Mouse (Mus musculus) midbrain, embryonic 10.5 days (tissue): ENCODE data around the gene Meis1. TPM values are rescaled to one million over a fixed set of nuclear protein-coding genes. Genes with fewer than 3 reads are reported as not detected.
A peak's percentile ranks its signal among the peaks of the same experiment; 100 is the strongest.

Experiments
- DNase-seq: peaks from one replicate; pipeline ENCODE4 v3.0.0-alpha.2; 2017; ENCODE audit warnings: low spot score
- H3K27ac ChIP-seq: fragments of 300-500 bp; sonication (generic); replicated peaks from 2 replicates; pipeline ENCODE4 v1.5.1; 2016; ENCODE audit warnings: mild to moderate bottlenecking
- H3K27me3 ChIP-seq: fragments of 300-500 bp; sonication (generic); 2 replicates; pipeline ENCODE4 v1.6.1; 2016; ENCODE audit warnings: low read depth, mild to moderate bottlenecking; ENCODE audit not compliant: poor library complexity, severe bottlenecking
- H3K36me3 ChIP-seq: fragments of 300-500 bp; sonication (generic); 2 replicates; pipeline ENCODE4 v1.6.1; 2016; ENCODE audit warnings: mild to moderate bottlenecking, moderate library complexity
- H3K4me1 ChIP-seq: fragments of 300-500 bp; sonication (generic); 2 replicates; pipeline ENCODE4 v1.6.1; 2016
- H3K4me3 ChIP-seq: fragments of 300-500 bp; sonication (generic); 2 replicates; pipeline ENCODE4 v1.5.1; 2016; ENCODE audit warnings: mild to moderate bottlenecking, moderate library complexity
- H3K9me3 ChIP-seq: fragments of 300-500 bp; sonication (generic); replicated peaks from 2 replicates; pipeline ENCODE4 v1.6.1; 2016; ENCODE audit warnings: mild to moderate bottlenecking
- WGBS: fragments of 180-500 bp; shearing (Covaris S2); methylation state at CpG from one replicate; pipeline ENCODE4 v1.1.7; 2016; 5-methylcytosine and 5-hydroxymethylcytosine counted together
- polyA plus RNA-seq: library from polyadenylated mRNA; unstranded; fragments of >200 nt; fragmentation: Nextera tagmentation; extraction: Ambion mirVana; gene quantifications from 2 replicates; pipeline ENCODE4 v1.2.1, GENCODE M21; 2016

The Meis1 gene
- polyA plus RNA-seq, 1 experiment from 2014 or later = 48.0 TPM

- 16% methylated on average over 2 of the region's 2 CpGs for WGBS
- no peak for DNase-seq
- Histone ChIP-seq H3K36me3 (peaks cover 9% of the 10 kb centered on the region; the same call in 1 of the 2 replicates), H3K27ac (peak overlapping the region; percentile 58), H3K4me3 (no peak overlapping the region; the same call in 1 of the 2 replicates), H3K9me3 (no peaks in the 10 kb centered on the region), H3K4me1 (peaks cover 99% of the 10 kb centered on the region), H3K27me3 (peaks cover 80% of the 10 kb centered on the region)
Measured at GRCm38 (mm10) chr11:19012001-19012400, 6.8 kb downstream of the Meis1 start.

- DNase-seq = no peak
- Histone ChIP-seq H3K36me3 (peaks cover 10% of the 10 kb centered on the region; the same call in 1 of the 2 replicates), H3K4me1 (peaks cover 96% of the 10 kb centered on the region), H3K4me3 (peak overlapping the region; percentile 50; the same call in 1 of the 2 replicates), H3K9me3 (no peaks in the 10 kb centered on the region), H3K27ac (no peak overlapping the region), H3K27me3 (peaks cover 82% of the 10 kb centered on the region)
- 21% methylated on average over 9 of the region's 9 CpGs for WGBS
Measured at GRCm38 (mm10) chr11:19011108-19011805, 7.5 kb downstream of the Meis1 start.

- no peaks in the 10 kb centered on the region for H3K9me3 ChIP-seq
- 2% methylated on average over 14 of the region's 14 CpGs for WGBS
- H3K36me3 ChIP-seq = peaks cover 17% of the 10 kb centered on the region; the same call in 1 of the 2 replicates
- H3K27ac ChIP-seq = peak overlapping the region; percentile 77
- DNase-seq = peak; percentile 58
- H3K4me3 ChIP-seq = peak overlapping the region; percentile 50
- H3K4me1 ChIP-seq = peaks cover 89% of the 10 kb centered on the region
- H3K27me3 ChIP-seq = peaks cover 87% of the 10 kb centered on the region
Measured at GRCm38 (mm10) chr11:19010396-19010811, 8.4 kb downstream of the Meis1 start.

- 6% methylated on average over 17 of the region's 17 CpGs for WGBS
- peaks cover 83% of the 10 kb centered on the region for H3K4me1 ChIP-seq
- H3K9me3 ChIP-seq = no peaks in the 10 kb centered on the region
- H3K27ac ChIP-seq = peak overlapping the region; percentile 77
- peaks cover 90% of the 10 kb centered on the region for H3K27me3 ChIP-seq
- H3K4me3 ChIP-seq = peak overlapping the region; percentile 50
- DNase-seq = peak; percentile 43
- H3K36me3 ChIP-seq = peaks cover 19% of the 10 kb centered on the region; the same call in 1 of the 2 replicates
Measured at GRCm38 (mm10) chr11:19009536-19010395, 9.0 kb downstream of the Meis1 start.

GRCm38 (mm10) chr11:19008610-19009384 is 10.0 kb downstream of the Meis1 start:
- Histone ChIP-seq H3K4me1 (peaks cover 73% of the 10 kb centered on the region), H3K36me3 (peaks cover 19% of the 10 kb centered on the region; the same call in 1 of the 2 replicates), H3K27me3 (peaks cover 86% of the 10 kb centered on the region), H3K27ac (peak overlapping the region; percentile 68; the same call in 1 of the 2 replicates), H3K4me3 (peak overlapping the region; percentile 50), H3K9me3 (no peaks in the 10 kb centered on the region)
- no peak for DNase-seq
- WGBS = 15% methylated on average over 13 of the region's 13 CpGs

GRCm38 (mm10) chr11:19007541-19008424 is 11.0 kb downstream of the Meis1 start:
- DNase-seq = peak; percentile 62
- 4% methylated on average over 45 of the region's 45 CpGs for WGBS
- H3K4me3 ChIP-seq = peak overlapping the region; percentile 50
- H3K27ac ChIP-seq = peak overlapping the region; percentile 77
- H3K9me3 ChIP-seq = no peaks in the 10 kb centered on the region
- H3K4me1 ChIP-seq = peaks cover 68% of the 10 kb centered on the region
- H3K36me3 ChIP-seq = peaks cover 22% of the 10 kb centered on the region; the same call in 1 of the 2 replicates
- H3K27me3 ChIP-seq = peaks cover 76% of the 10 kb centered on the region

GRCm38 (mm10) chr11:19007068-19007467 is 11.7 kb downstream of the Meis1 start:
- Histone ChIP-seq H3K4me3 (peak overlapping the region; percentile 50; the same call in 1 of the 2 replicates), H3K27me3 (peaks cover 69% of the 10 kb centered on the region), H3K4me1 (peaks cover 61% of the 10 kb centered on the region), H3K9me3 (no peaks in the 10 kb centered on the region), H3K27ac (peak overlapping the region; percentile 77; the same call in 1 of the 2 replicates), H3K36me3 (peaks cover 22% of the 10 kb centered on the region; the same call in 1 of the 2 replicates)
- DNase-seq = no peak
- 34% methylated on average over 5 of the region's 5 CpGs for WGBS

DNA sequence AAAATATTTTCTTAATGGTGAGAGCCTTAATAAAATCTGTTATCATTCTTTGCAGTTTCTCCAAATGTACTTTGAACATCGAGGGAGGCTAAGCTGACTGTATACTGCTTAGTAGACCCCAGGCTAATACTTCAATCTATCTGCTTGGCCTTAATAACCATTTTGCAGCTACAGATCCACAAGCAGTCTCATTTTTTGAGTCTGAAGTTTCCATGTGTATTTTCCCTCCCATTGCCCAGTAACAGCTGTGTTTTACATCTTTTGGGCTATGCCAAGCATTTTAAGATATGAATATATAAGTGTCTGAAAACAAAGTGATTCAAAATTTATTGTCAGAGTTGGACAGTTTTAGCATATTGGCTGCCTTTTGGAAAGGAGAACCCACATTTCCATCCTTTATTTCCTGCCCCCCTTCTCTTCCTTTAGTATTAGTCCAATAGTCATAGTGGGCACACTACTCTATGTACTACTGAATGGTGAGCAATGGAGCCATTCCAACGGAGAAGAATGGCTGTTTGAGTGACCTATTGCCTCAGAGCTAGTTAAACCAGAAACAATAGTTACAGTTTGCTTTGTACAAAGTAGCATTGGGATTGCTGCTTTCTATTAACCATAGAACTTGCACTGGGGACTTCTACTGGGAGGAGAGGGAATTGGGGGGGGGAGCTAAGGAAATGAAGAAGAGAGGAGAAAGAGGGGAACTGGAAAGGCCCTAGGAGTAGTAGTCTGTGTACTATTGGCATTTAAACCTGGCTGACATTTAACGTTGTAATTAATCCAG is 12.7 kb downstream of the Meis1 start:
- Histone ChIP-seq H3K27me3 (peaks cover 59% of the 10 kb centered on the region), H3K36me3 (peaks cover 25% of the 10 kb centered on the region; the same call in 1 of the 2 replicates), H3K27ac (no peak overlapping the region), H3K9me3 (no peaks in the 10 kb centered on the region), H3K4me3 (no peak overlapping the region), H3K4me1 (peaks cover 51% of the 10 kb centered on the region)
- WGBS = 41% methylated on average over 3 of the region's 3 CpGs
- DNase-seq = no peak

GRCm38 (mm10) chr11:19005007-19005912 is 13.5 kb downstream of the Meis1 start:
- Histone ChIP-seq H3K27ac (no peak overlapping the region), H3K4me1 (peaks cover 43% of the 10 kb centered on the region), H3K27me3 (peaks cover 51% of the 10 kb centered on the region), H3K4me3 (no peak overlapping the region), H3K9me3 (no peaks in the 10 kb centered on the region), H3K36me3 (peaks cover 33% of the 10 kb centered on the region)
- 87% methylated on average over 9 of the region's 9 CpGs for WGBS
- no peak for DNase-seq

GRCm38 (mm10) chr11:19003066-19003465 is 15.7 kb downstream of the Meis1 start:
- H3K27ac ChIP-seq = no peak overlapping the region

More at GRCm38 (mm10) chr11:19003066-19003465, 15.7 kb downstream of the Meis1 start:
- H3K4me1 ChIP-seq = peaks cover 21% of the 10 kb centered on the region
- 46% methylated on average over 5 of the region's 5 CpGs for WGBS
- DNase-seq = no peak
- no peaks in the 10 kb centered on the region for H3K9me3 ChIP-seq
- H3K36me3 ChIP-seq = peaks cover 47% of the 10 kb centered on the region
- peaks cover 29% of the 10 kb centered on the region for H3K27me3 ChIP-seq
- H3K4me3 ChIP-seq = no peak overlapping the region
